Mouse (Mus musculus): ENCODE measurements around the gene Pex11a. TPM values are rescaled to one million over a fixed set of nuclear protein-coding genes. Genes with fewer than 3 reads are reported as not detected.

The Pex11a gene
- polyA plus RNA-seq, 1 experiment, result 2.7 TPM

DNA sequence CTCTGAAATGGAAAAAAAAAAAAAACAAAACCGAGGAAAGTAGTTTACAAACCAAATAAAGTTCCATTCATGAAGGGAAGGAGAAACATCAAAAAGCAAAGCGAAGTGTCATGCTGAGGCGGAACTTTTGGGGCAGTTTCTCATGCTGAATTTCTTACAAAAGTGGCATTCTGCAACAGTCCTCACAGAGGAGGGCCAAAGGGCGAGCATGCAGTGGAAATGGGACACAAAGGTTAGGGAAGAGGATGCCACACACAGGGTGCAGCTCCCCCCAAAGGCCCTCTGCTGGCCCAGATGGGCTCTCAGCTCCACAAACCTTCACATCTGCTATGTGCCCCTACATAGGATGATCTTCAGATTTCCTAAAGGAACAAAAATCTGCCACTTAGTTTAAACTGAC lies 2.7 kb downstream of the Pex11a start:
- H3K4me3 ChIP-seq (ENCODE audit: extremely low read depth, insufficient read depth, insufficient read length), result no peak overlapping the region
- no peak for TF ChIP-seq POLR2A (IDR thresholded peaks at IDR 0.05; ENCODE audit: low read depth, low read length)
- TF ChIP-seq CTCF (IDR thresholded peaks at IDR 0.05; ENCODE audit: extremely low read depth, insufficient read depth, insufficient read length, insufficient replicate concordance), result no peak
- no peak overlapping the region for H3K27ac ChIP-seq (ENCODE audit: insufficient read depth, low read length)
- peaks cover 5% of the 10 kb centered on the region; the same call in 1 of the 2 replicates for H3K4me1 ChIP-seq (ENCODE audit: control insufficient read depth, insufficient read depth, insufficient read length)
- DNase-seq (ENCODE audit: low read depth in 1 of 2, low spot score in 2 of 2), result no peak
- H3K36me3 ChIP-seq (ENCODE audit: control insufficient read depth, insufficient read depth, low read length), result no peaks in the 10 kb centered on the region
- 78% methylated on average over 4 of the region's 4 CpGs for WGBS
- H3K27me3 ChIP-seq (ENCODE audit: control insufficient read depth, insufficient read depth, low read length), result no peaks in the 10 kb centered on the region

DNA sequence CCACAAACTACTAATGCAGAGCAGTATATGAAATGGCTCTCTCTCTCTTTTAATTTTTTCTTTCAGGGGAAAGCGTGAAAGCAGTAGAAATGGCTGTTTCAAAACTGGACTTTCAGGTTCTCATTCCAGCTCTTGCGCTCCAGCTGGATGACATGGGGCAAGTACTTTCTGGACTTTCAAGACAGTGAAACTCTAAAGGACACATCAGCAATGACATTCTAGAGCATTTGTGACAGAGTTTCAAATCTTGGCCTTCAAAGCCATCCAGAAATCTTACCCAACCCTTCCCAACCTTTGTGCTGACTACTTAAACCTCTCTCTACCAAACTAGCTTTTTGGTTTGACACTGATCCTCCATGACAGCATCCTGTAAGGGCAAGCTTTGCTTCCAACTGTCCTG lies 4.0 kb downstream of the Pex11a start:
- TF ChIP-seq POLR2A (IDR thresholded peaks at IDR 0.05; ENCODE audit: low read depth, low read length), result no peak
- no peak for TF ChIP-seq CTCF (IDR thresholded peaks at IDR 0.05; ENCODE audit: extremely low read depth, insufficient read depth, insufficient read length, insufficient replicate concordance)
- H3K27ac ChIP-seq (ENCODE audit: insufficient read depth, low read length), result no peak overlapping the region
- no peak for DNase-seq (ENCODE audit: low read depth in 1 of 2, low spot score in 2 of 2)
- H3K36me3 ChIP-seq (ENCODE audit: control insufficient read depth, insufficient read depth, low read length), result no peaks in the 10 kb centered on the region
- no peak overlapping the region for H3K4me3 ChIP-seq (ENCODE audit: extremely low read depth, insufficient read depth, insufficient read length)
- H3K27me3 ChIP-seq (ENCODE audit: control insufficient read depth, insufficient read depth, low read length), result no peaks in the 10 kb centered on the region
- H3K4me1 ChIP-seq (ENCODE audit: control insufficient read depth, insufficient read depth, insufficient read length), result peaks cover 5% of the 10 kb centered on the region; the same call in 1 of the 2 replicates
- WGBS, result 96% methylated on average over 2 of the region's 2 CpGs

DNA sequence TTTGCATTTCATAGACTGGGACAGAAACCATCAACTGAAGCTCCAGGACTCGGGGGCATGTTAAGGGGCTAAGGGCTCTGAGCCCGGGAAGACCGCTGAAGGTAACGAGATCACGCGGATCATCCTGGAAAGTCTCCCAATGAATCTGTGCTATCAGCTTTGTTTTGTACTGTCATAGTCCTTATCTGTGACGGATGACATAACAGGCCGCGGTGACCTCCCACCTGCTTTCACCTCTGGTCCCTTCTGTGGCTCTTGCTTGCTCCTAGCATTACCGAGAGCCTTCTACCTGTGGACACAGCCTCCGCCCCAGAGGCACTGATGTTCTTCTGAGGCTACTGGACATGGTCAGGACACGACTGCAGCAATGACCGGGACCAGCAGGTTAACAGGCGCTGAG lies 6.4 kb downstream of the Pex11a start:
- Histone ChIP-seq H3K4me3 (ENCODE audit: extremely low read depth, insufficient read depth, insufficient read length) (no peak overlapping the region), H3K27ac (ENCODE audit: insufficient read depth, low read length) (no peak overlapping the region), H3K4me1 (ENCODE audit: control insufficient read depth, insufficient read depth, insufficient read length) (no peaks in the 10 kb centered on the region), H3K27me3 (ENCODE audit: control insufficient read depth, insufficient read depth, low read length) (no peaks in the 10 kb centered on the region), H3K36me3 (ENCODE audit: control insufficient read depth, insufficient read depth, low read length) (no peaks in the 10 kb centered on the region)
- WGBS, result 91% methylated on average over 14 of the region's 14 CpGs
- DNase-seq (ENCODE audit: low read depth in 1 of 2, low spot score in 2 of 2), result no peak
- TF ChIP-seq CTCF (IDR thresholded peaks at IDR 0.05; ENCODE audit: extremely low read depth, insufficient read depth, insufficient read length, insufficient replicate concordance), result no peak
- TF ChIP-seq POLR2A (IDR thresholded peaks at IDR 0.05; ENCODE audit: low read depth, low read length), result no peak

DNA sequence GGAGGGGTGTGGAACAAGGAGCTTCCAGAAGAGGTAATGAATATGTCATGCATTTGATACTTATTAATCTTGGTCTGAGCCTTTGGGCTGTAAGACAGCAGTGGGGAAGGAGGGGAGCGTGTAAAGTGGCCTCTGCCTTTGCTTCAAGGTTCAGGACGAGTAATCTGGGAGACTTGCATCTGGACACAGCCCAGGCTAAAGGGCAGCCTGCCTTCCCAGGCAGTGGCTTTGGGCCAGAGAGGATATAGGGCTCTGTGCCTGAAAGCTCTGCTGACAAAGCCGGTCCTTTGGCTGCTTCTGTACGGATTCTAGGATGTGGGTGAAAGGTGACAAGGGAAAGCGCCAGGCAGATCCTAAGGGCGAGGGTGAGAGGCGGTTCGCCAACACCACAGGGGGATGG lies 8.4 kb downstream of the Pex11a start:
- no peaks in the 10 kb centered on the region for H3K27me3 ChIP-seq (ENCODE audit: control insufficient read depth, insufficient read depth, low read length)
- no peaks in the 10 kb centered on the region for H3K4me1 ChIP-seq (ENCODE audit: control insufficient read depth, insufficient read depth, insufficient read length)
- WGBS, result 91% methylated on average over 8 of the region's 8 CpGs
- DNase-seq (ENCODE audit: low read depth in 1 of 2, low spot score in 2 of 2), result no peak
- no peaks in the 10 kb centered on the region for H3K36me3 ChIP-seq (ENCODE audit: control insufficient read depth, insufficient read depth, low read length)
- H3K4me3 ChIP-seq (ENCODE audit: extremely low read depth, insufficient read depth, insufficient read length), result no peak overlapping the region
- no peak overlapping the region for H3K27ac ChIP-seq (ENCODE audit: insufficient read depth, low read length)
- no peak for TF ChIP-seq POLR2A (IDR thresholded peaks at IDR 0.05; ENCODE audit: low read depth, low read length)
- TF ChIP-seq CTCF (IDR thresholded peaks at IDR 0.05; ENCODE audit: extremely low read depth, insufficient read depth, insufficient read length, insufficient replicate concordance), result no peak

DNA sequence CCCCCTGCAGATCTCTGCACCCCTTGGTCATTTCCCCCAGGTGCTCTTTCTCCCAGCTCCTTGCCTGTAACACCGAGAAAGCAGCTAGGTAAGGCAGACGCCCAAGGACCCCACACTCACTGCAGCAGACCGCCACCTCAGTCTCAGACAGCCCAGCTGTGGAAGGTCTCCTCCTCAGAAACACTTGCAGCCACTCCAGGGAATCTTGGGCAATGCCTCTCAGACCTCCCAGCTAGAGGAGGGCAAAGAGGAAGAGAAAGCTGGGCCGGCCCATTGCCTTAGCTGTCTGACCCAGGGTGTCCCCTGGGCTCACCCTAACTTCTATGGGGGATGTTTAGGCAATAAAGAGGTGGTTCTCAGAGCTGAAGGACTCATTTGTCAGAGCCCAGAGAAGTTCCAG lies 10.3 kb downstream of the Pex11a start, which contains the start of gene Plin1:
Plin1 (minus strand) TSS at position 282 of the 400 bp plus-strand sequence.
- no peak for TF ChIP-seq POLR2A (IDR thresholded peaks at IDR 0.05; ENCODE audit: low read depth, low read length)
- no peak for TF ChIP-seq CTCF (IDR thresholded peaks at IDR 0.05; ENCODE audit: extremely low read depth, insufficient read depth, insufficient read length, insufficient replicate concordance)
- no peaks in the 10 kb centered on the region for H3K4me1 ChIP-seq (ENCODE audit: control insufficient read depth, insufficient read depth, insufficient read length)
- 77% methylated on average over 4 of the region's 4 CpGs for WGBS
- no peak within 1 kb of the TSS for H3K27ac ChIP-seq (ENCODE audit: insufficient read depth, low read length)
- H3K27me3 ChIP-seq (ENCODE audit: control insufficient read depth, insufficient read depth, low read length), result no peaks in the 10 kb centered on the region
- H3K36me3 ChIP-seq (ENCODE audit: control insufficient read depth, insufficient read depth, low read length), result no peaks in the 10 kb centered on the region
- DNase-seq (ENCODE audit: low read depth in 1 of 2, low spot score in 2 of 2), result no peak
- H3K4me3 ChIP-seq (ENCODE audit: extremely low read depth, insufficient read depth, insufficient read length), result no peak within 1 kb of the TSS

DNA sequence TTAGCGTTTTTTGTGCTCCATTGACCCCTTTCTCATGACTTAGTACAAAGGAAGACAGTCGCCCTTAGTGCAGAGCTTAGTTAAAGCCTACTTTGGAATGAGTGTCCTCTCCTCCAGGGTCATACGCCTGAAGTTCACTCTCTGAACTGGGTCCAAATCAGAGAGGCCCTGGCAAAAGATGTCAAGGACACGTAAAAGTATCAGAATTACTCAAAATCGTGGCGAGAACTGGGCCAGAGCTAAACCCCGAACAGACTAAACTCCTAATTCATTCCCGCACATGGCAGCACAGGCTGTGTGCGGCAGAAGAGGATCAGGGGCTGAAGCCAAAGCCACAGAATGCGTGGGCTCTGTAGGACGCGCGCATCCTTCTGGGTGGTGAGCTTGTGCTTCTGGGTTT lies 11.5 kb downstream of the Pex11a start:
- Histone ChIP-seq H3K36me3 (ENCODE audit: control insufficient read depth, insufficient read depth, low read length) (no peaks in the 10 kb centered on the region), H3K4me1 (ENCODE audit: control insufficient read depth, insufficient read depth, insufficient read length) (no peaks in the 10 kb centered on the region), H3K27me3 (ENCODE audit: control insufficient read depth, insufficient read depth, low read length) (no peaks in the 10 kb centered on the region), H3K27ac (ENCODE audit: insufficient read depth, low read length) (no peak overlapping the region), H3K4me3 (ENCODE audit: extremely low read depth, insufficient read depth, insufficient read length) (no peak overlapping the region)
- no peak for TF ChIP-seq CTCF (IDR thresholded peaks at IDR 0.05; ENCODE audit: extremely low read depth, insufficient read depth, insufficient read length, insufficient replicate concordance)
- TF ChIP-seq POLR2A (IDR thresholded peaks at IDR 0.05; ENCODE audit: low read depth, low read length), result no peak
- no peak for DNase-seq (ENCODE audit: low read depth in 1 of 2, low spot score in 2 of 2)
- 80% methylated on average over 13 of the region's 13 CpGs for WGBS

DNA sequence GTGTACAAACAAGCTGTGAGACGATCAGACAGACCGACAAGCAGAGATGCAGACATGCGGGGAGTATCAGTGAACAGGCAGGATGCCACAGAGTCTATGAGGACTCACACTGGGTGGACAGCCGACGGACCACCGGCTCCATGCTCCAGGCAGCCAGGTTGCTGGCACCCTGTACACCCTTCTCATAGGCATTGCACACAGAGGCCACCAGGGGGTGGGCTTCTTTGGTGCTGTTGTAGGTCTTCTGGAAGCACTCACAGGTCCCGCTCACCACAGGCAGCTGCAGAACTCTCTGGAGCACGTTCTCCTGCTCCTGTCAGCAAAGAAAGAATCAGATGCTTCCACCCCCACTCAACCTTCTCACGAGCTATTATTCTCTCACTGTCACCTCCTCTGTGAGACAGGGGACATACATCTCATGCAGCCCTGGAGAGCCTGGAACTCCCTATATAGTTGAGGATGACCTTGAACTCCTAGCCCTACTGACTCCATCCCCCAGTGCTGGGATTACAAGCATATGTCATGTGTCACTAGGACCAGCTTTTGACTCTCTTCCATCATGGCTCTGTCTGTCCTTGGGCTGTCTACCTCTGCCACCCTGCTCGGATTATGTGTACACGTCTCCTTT lies 13.1 kb downstream of the Pex11a start:
- Histone ChIP-seq H3K36me3 (ENCODE audit: control insufficient read depth, insufficient read depth, low read length) (no peaks in the 10 kb centered on the region), H3K27ac (ENCODE audit: insufficient read depth, low read length) (no peak overlapping the region), H3K27me3 (ENCODE audit: control insufficient read depth, insufficient read depth, low read length) (no peaks in the 10 kb centered on the region), H3K4me3 (ENCODE audit: extremely low read depth, insufficient read depth, insufficient read length) (no peak overlapping the region), H3K4me1 (ENCODE audit: control insufficient read depth, insufficient read depth, insufficient read length) (no peaks in the 10 kb centered on the region)
- no peak for DNase-seq (ENCODE audit: low read depth in 1 of 2, low spot score in 2 of 2)
- TF ChIP-seq POLR2A (IDR thresholded peaks at IDR 0.05; ENCODE audit: low read depth, low read length) (no peak), CTCF (IDR thresholded peaks at IDR 0.05; ENCODE audit: extremely low read depth, insufficient read depth, insufficient read length, insufficient replicate concordance) (peak; percentile 11; the same call in 1 of the 2 replicates)
- WGBS, result 67% methylated on average over 11 of the region's 11 CpGs
